Mouse (Mus musculus): ENCODE measurements around the gene Fam129a. TPM values are rescaled to one million over a fixed set of nuclear protein-coding genes. Genes with fewer than 3 reads are reported as not detected.

Gene Fam129a
- total RNA-seq, 2 experiments from 2014 or later = 12.9 to 19.3 TPM

DNA sequence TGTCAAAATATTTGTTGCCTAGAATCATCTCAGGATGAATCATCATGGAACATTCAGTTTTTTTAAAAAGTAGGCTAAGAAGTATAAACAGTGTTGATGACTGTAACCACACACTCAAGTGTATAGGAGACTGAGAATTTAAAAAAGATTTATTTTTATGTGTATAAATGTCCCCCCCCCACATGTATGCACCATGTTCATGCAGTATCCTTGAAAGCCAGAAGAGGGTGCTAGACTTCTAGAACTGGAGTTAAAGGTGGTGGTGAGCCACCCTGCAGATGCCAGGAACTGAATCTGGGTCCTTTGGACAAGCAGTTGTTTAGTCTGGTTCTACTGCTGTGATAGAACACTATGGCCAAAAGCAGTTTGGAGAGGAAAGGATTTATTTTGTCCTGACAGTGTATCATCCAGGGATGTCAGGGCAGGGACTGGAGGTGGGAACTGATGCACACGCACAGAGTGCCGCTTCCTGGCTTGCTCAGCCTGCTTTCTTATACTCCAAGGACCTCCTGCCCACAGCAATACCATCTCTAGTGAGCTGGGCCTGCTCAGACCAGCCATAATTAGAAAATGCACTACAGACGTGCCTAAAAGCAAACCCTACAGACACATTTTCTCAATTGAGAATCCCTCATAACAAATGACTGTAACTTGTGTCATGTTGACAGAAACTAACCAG is 196.1 kb downstream of the Fam129a start:
- DNase-seq (ENCODE audit: low spot score) = no peak
- intact Hi-C loops (cut with DNase I) = no loop called here

DNA sequence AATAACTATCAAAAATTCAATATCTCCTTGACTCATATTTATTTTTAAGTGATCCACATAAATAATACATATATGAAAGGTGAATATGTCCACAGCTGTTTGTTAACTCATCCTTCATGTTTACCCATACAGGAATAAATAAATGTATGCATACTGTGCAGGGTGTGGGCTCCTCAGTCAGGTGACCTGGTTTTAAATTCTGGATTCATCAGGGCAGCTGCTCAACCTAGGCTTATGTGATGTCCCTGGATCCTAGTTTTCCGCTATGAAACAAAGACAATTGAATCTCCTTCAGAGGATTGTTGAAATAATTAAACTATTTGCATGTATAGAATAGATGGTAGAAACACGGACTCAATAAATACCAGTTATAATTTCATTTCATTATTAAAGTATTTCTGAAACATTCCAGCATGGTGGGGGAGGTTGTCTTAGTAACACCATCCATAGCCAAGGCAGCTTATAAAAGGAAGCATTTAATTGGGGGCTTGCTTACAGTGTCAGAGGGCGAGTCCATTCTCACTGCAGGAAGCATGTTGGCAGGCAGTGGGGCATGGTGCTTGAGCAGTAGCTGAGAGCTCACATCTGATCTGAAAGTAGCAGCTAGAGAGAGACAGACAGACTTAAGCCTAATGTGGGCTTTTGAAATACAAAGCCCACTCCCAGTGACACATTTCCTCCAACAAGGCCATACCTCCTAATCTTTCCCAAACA is 198.4 kb downstream of the Fam129a start:
- DNase-seq (ENCODE audit: low spot score) = no peak
- intact Hi-C loops (cut with DNase I) = no loop called here

Other genes with a start within 250 kb of the Fam129a start
- gene Ivns1abp, start 226.7 kb upstream of the Fam129a start, total RNA-seq (2021) = 100 to 1,000 TPM; 516 to 557 TPM
- gene Swt1, start 142.7 kb upstream of the Fam129a start, total RNA-seq (2021) = 10 to 100 TPM in 1 of 2 experiments, 1 to 10 TPM in 1; 9.8 to 12.2 TPM
- 10 to 100 TPM; 21.4 to 22.2 TPM for gene Trmt1l, start 142.6 kb upstream of the Fam129a start, total RNA-seq (2021)
- gene Rnf2, start 70.2 kb upstream of the Fam129a start, total RNA-seq (2021) = 10 to 100 TPM; 15.6 to 18.3 TPM
- 10 to 100 TPM; 19.7 to 22.1 TPM for gene Edem3, start 184.2 kb downstream of the Fam129a start, total RNA-seq (2021)